Mouse (Mus musculus): Measurements from ENCODE around the gene Flt3l.
"Not testable (repeated sequence)": the region's sequence is repeated elsewhere in the genome, so short reads cannot be mapped to it uniquely, and the experiment has no call there.

Flt3l gene

DNA sequence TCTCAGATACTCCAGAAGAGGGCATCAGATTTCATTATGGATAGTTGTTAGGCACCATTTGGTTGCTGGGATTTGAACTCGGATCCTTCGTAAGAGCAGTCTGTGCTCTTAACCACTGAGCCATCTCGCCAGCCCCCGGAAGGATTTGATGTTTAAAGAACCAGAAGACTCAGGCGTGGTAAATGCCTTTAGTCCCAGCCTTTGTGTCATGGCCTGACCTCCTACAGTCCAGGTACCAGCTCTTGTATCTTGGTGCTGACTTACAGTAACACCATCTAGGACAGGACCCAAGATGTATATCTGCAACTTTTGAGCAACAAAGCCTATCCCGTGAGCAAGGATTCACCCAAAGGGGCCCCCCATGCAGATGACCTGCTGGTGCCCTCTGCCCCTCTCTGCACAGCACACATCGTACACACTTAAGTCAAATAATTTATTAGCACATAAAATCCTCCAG is 11.1 kb downstream of the Flt3l start:
- intact Hi-C loops (cut with DNase I), result no loop called here

DNA sequence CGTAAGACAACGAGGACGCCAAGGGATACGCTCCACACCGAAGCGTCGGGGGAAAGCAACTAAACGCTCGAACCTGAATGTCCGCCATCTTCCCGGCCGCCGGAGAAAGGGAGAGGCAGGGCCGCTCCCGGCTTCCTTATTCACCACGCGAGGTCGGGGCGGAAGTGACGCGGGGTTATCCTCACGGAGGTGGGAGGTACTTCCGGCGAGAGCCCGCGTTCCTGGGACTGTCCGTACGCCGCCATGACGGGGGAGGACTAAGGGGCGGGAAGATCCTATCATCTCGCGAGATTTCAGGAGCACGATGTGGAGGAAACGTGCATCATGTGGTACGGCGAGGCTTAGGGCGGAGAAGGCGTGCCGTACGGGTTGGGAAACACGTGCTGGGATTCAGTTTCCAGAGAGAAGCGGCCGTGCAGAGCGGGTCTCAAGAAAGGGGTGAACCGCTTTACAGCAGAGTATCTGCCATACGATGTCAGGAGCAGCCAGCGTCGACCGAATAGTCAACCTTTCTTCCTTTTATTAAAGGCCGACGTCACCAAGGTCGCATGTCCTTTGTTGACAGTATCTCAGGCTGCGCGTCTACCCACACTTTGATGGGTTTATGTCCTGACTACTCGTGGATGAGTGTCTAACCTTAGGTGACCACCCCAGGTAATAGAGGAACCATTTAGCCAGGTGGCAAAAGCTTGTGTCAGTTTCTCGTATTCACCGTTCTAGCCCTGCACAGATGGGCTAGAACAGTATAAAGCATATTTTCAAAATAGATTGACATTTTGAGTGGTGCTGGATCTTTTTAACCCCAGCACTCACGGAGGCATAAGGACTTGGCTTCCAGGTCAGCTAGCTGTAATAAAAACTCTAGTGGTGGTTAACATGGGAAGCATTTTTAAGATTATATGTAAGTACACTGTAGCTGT is 11.7 kb downstream of the Flt3l start, which contains the start of gene Rps11:
Rps11 (minus strand) TSS at position 216 of the 920 bp plus-strand sequence.
- intact Hi-C loops (cut with DNase I), result loop anchor here (5.0 kb wide), 1 partner anchor 42 kb away; no protein-coding TSS in a partner anchor

GRCm38 (mm10) chr7:45123186-45123570 is 13.1 kb downstream of the Flt3l start:
- intact Hi-C loops (cut with DNase I), result loop anchor here (5.0 kb wide), 1 partner anchor 41 kb away; no protein-coding TSS in a partner anchor

GRCm38 (mm10) chr7:45122561-45123185 is 13.6 kb downstream of the Flt3l start:
- intact Hi-C loops (cut with DNase I), result loop anchor here (5.0 kb wide), 1 partner anchor 40 kb away; no protein-coding TSS in a partner anchor

DNA sequence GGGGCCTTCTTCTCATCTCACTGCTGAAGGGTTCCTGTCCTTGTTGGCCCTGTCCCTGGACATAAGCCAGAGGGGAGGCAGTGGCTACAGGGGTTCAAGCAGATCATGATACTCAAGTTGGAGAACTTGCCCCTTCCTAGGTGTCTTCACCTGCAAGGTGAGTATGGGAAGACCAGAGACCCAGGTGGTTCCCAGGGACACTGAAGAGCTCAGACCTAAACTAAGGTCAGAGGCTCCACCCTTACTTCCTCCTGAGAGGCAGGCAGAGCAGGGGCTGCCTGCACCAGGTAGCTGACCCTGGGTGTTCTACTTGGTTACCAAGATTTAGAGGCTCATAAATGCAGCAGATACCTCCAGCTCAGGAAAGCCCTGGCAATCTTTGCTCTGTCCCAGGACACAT is 14.3 kb downstream of the Flt3l start:
- intact Hi-C loops (cut with DNase I), result loop anchor here (5.0 kb wide), 1 partner anchor 40 kb away; no protein-coding TSS in a partner anchor

DNA sequence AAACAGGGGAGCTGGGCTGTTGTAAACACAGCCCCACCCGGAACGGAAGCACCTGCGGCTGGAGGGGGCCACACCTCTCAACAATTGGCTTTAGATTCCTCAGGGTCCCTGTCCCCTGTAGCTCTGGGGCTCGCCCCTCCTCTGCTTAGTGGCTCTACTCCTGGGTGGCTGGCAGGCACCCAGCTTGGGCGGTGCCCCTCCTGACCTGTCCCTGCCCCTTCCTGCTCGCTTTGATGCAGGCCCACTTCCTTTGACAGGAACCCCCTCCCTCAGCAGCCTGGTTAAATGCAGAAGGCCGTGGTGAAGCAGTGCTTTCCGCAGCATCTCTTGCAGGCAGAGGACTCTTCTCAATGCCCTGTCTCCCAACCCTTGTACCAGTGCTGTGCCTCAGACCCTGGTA is 14.8 kb downstream of the Flt3l start:
- intact Hi-C loops (cut with DNase I), result loop anchor here (5.0 kb wide), 1 partner anchor 39 kb away; no protein-coding TSS in a partner anchor

- intact Hi-C loops (cut with DNase I), result loop anchor here (5.0 kb wide), 1 partner anchor 38 kb away; no protein-coding TSS in a partner anchor
Measured at GRCm38 (mm10) chr7:45119780-45120709, 16.2 kb downstream of the Flt3l start.

GRCm38 (mm10) chr7:45118336-45118735 is 17.9 kb downstream of the Flt3l start:
- intact Hi-C loops (cut with DNase I), result no loop called here

DNA sequence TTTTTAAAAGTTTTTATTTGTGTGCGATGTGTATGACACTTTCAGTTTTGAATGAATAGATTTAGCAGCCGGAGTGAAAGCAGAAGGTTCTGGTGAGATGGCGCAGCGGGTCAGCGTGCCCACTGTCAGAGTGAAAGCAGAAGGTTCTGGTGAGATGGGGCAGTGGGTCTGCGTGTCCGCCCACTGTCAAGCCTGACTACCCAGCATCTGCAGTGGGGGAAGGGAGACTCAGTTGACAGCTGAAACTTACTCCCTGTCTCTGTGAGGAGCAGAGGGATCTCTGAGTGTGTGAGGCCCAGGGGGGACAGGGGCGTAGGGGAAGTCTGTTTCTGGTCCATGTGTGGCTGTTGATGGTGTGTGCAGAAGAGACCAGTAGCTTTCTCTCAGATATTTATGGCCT is 18.7 kb downstream of the Flt3l start:
- intact Hi-C loops (cut with DNase I), result no loop called here

- intact Hi-C loops (cut with DNase I), result no loop called here
Measured at GRCm38 (mm10) chr7:45113476-45113875, 22.8 kb downstream of the Flt3l start.

DNA sequence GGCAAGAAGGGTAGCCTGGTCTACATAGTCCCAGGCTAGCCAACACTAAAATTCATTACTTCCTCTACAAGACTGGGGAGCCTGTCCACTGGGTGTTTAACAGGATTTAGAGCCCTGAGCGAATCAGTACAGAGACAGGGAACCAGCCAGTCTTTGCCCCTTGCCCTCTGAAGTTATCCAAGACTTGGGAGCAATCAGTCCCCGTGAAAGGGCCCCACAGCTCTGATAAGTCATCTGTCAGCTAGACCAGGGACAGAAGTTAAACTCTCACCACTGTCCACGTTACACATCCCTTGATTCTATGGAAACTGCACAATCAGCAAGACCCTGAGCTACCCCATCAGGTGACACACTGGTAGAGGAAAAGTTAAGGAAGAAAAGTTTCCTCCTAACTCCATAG is 23.7 kb downstream of the Flt3l start:
- intact Hi-C loops (cut with DNase I), result no loop called here

DNA sequence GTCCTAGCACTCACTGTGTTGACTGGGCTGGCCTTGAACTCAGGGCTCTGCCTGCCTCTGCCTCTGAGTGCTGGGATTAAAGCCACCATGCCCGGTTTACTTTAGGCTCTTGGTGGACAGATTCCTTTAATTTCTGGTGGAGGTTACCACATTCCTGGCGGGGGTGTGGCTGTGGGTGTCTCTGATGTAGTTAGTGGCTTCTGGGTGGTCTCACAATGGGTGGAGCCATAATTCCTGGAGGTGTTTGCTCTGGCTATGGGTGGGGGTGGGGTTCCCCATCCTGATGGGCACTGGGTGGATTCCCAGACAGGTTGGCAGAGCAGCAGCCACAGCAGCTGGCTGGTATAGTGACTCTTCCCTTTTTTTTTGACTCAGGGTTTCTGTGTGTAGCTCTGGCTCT is 24.3 kb downstream of the Flt3l start:
- intact Hi-C loops (cut with DNase I), result no loop called here

DNA sequence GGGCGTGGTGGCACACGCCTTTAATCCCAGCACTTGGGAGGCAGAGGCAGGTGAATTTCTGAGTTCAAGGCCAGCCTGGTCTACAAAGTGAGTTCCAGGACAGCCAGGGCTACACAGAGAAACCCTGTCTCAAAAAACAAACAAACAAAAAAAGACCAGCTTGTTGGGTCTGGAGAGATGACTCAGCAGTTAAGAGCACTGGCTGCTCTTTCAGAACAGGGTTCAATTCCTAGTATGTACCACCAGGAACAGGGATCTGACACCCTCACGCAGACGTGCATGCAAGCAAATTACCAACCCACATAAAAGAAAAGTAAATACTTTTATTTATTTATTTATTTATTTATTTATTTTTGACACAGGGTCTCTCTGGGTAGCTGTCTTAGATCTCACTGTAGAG is 26.1 kb downstream of the Flt3l start:
- intact Hi-C loops (cut with DNase I), result not testable (repeated sequence)

DNA sequence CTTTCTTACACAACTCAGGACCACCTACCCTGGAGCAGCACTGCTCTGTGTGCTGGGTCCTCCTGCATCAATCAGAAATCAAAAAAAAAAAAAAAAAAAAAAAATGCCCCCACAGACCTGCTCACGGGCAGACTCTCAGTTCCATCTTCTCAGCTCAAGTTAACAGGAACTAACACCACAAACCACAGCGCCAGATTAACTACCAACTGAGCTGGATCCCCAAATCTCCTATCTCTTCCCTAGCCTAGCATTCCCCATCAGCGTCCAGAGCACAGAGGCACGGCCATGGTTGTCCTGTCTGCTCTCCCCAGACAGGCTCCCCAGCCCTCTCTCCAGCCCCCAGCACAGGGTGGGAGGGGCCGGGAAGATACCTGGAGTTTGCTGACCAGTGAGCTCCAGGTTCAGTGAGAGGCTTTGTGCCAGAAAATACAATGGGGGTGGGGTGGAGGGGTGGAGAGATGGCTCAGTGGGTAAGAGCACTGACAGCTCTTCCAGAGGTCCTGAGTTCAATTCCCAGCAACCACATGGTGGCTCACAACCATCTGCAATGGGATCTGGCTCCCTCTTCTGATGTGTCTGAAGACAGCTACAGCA is 29.1 kb downstream of the Flt3l start:
- intact Hi-C loops (cut with DNase I), result no loop called here

DNA sequence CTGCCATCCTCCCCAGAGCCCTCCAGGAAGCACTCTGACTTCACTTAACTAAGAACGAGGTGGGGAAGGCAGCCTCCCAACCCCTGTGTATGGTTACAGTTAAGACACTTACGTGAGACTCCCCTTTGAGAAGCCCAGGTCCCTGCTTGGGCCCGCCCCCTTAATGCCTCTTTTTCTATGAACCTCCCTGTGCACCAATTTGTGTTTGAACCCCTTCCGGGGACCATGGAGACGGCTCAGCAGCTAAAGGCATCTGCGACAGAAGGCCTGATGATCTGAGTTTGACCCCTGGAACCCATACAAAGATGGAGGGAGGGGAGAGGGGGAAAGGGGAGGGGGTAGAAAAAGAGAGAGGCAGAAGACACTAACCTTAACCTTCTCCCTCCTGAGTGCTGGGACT is 29.8 kb downstream of the Flt3l start:
- intact Hi-C loops (cut with DNase I), result no loop called here

DNA sequence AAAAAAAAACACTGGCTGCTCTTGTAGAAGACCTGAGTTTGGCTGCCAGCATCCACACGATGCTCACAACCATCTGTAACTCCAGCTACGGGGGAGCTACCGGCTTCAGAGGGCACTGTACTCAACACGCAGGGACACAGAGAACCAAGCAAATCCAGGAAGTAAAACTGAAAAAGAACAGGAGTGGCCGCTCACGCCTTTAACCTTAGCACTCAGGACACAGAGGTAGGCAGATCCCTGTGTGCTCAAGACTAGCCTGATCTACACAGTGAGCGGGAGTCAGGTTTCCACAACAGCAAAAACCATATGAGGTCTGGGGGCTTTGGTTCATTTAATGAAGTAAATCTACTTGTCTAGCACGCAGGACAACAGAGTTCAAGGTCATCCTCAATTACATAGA is 30.7 kb downstream of the Flt3l start:
- intact Hi-C loops (cut with DNase I), result no loop called here

DNA sequence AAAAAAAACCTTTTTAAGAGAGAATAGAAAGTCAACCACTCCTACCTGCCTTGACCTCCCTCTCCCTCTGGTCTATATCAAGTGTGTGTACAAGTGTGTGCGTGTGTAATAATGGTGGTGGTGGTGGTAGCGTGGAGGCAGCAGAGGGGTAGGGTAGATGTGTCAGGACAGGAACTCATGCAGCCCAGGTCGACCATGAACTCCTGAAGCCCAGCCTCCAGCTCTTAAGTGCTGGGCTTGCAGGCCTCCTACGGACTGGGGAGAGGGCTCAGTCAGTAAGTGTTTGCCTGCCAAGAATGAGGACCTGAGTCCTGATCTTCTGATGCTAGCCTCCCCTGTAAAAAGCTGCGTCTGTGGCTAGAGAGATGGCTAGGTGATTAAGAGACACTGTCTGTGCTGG is 31.3 kb downstream of the Flt3l start:
- intact Hi-C loops (cut with DNase I), result no loop called here

GRCm38 (mm10) chr7:45103652-45104180 is 32.5 kb downstream of the Flt3l start, which contains the start of gene Fcgrt:
Gene Fcgrt, minus strand, starts transcription at chr7:45103851.
- intact Hi-C loops (cut with DNase I), result no loop called here

DNA sequence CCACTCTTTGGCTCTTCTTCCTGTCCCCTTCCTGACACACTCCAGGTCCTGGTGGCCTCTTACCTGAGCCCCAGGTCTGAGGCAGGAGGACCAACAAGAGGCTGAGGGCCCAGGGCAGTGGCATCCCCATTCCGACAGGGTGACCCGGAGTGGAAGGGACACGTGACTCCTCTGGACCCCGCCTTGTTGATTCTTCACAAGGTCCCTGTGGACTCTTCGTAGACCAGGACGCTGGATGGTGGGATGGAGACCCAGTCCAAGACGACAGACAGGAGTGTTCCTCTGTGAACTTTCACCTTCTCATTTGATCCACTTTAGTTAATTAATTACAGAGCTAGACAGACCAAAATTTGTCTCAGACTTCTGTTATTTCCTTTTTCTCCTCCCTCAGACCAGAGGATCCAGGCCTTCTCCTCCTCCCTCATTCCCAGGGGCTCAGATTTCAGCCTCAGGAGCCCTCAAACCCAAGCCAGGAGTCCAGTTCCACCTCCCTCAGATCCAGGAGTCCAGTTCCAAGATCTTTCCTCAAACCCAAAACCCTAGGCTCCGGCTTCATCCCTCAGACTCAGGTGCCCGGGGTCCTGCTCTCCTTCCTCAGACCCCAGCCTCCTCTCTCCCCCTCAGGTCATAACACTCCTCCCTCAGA is 33.2 kb downstream of the Flt3l start:
- intact Hi-C loops (cut with DNase I), result no loop called here

- intact Hi-C loops (cut with DNase I), result no loop called here
Measured at GRCm38 (mm10) chr7:45102441-45102840, 33.8 kb downstream of the Flt3l start.

Measured in adrenal gland (tissue).